Mouse (Mus musculus): ENCODE results near the gene Dnaaf5. TPM values are rescaled to one million over a fixed set of nuclear protein-coding genes. Genes with fewer than 3 reads are reported as not detected.

Dnaaf5 gene
- polyA plus RNA-seq, 1 experiment from 2014 or later, result 8.5 TPM

GRCm38 (mm10) chr5:139174141-139174540 lies 24.1 kb downstream of the Dnaaf5 start:
- Histone ChIP-seq H3K36me3 (ENCODE audit: control insufficient read depth, insufficient read depth, low read length) (peaks cover 2% of the 10 kb centered on the region), H3K4me2 (ENCODE audit: low read depth) (no peak overlapping the region), H3K4me3 (ENCODE audit: low read depth, low read length) (no peak overlapping the region), H3K4me1 (ENCODE audit: control insufficient read depth, insufficient read depth, low read length) (peaks cover 6% of the 10 kb centered on the region), H3K9me3 (ENCODE audit: control insufficient read depth, low read length) (no peaks in the 10 kb centered on the region), H3K9ac (ENCODE audit: low read length) (no peak overlapping the region), H3K27me3 (ENCODE audit: control insufficient read depth, insufficient read depth, low read length) (no peaks in the 10 kb centered on the region), H3K27ac (ENCODE audit: low read depth, low read length) (0 out of 2 replicates have a peak overlapping the region, but pooled peaks have one; percentile 29)
- DNase-seq (ENCODE audit: low spot score) (no peak), ATAC-seq (ENCODE audit: insufficient read depth, low FRiP score, low TSS enrichment) (no peak)
- WGBS, result 24% methylated on average over 10 of the region's 10 CpGs

DNA sequence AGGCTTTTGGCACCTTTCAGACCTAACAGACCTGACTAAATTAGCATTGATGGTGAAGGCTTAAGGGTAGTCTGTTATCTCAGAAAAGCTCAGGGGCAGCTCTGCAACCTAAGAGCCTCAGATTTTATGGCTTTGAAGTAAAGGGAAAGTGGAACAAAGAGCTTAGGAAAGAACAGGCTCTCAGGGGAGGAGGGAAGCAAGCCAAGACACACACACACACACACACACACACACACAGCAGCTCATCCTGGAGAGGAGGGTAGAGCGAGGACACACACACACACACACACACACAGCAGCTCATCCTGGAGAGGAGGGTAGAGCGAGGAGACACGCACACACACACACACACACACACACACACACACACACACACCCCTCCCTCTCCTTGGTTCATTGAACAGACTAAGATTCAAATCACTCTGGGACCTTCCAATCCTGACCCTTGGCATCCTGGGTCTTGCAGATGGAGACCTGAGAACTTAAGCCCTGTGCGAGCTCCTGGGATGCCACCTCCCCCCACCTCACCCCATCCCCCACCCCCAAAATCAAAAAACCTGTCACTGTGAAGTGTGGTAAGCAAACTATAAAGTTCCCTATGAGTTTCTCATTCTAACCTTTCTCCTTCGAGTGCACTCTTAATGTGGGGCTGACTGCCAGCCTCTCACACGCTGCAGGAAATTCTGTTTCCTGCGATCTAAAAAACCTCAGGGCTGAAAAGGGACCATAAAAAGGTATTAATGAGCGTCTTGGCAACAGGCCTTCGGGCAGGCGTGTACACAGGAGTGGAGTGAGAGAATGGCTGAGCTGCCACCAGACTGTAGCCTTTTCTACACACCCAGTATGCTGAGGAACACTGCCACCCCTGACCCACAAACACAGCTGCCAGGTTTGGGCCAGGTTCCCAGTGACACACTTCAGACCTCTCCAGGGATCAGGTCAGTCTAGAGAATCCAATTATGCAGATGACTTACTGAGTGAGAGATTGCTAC lies 24.8 kb downstream of the Dnaaf5 start:
- ATAC-seq (ENCODE audit: insufficient read depth, low FRiP score, low TSS enrichment) (no peak), DNase-seq (ENCODE audit: low spot score) (no peak)
- Histone ChIP-seq H3K9me3 (ENCODE audit: control insufficient read depth, low read length) (no peaks in the 10 kb centered on the region), H3K27me3 (ENCODE audit: control insufficient read depth, insufficient read depth, low read length) (no peaks in the 10 kb centered on the region), H3K4me2 (ENCODE audit: low read depth) (no peak overlapping the region), H3K4me3 (ENCODE audit: low read depth, low read length) (no peak overlapping the region), H3K4me1 (ENCODE audit: control insufficient read depth, insufficient read depth, low read length) (peaks cover 6% of the 10 kb centered on the region), H3K36me3 (ENCODE audit: control insufficient read depth, insufficient read depth, low read length) (peaks cover 2% of the 10 kb centered on the region), H3K9ac (ENCODE audit: low read length) (no peak overlapping the region), H3K27ac (ENCODE audit: low read depth, low read length) (no peak overlapping the region)
- WGBS, result 29% methylated on average over 9 of the region's 10 CpGs

DNA sequence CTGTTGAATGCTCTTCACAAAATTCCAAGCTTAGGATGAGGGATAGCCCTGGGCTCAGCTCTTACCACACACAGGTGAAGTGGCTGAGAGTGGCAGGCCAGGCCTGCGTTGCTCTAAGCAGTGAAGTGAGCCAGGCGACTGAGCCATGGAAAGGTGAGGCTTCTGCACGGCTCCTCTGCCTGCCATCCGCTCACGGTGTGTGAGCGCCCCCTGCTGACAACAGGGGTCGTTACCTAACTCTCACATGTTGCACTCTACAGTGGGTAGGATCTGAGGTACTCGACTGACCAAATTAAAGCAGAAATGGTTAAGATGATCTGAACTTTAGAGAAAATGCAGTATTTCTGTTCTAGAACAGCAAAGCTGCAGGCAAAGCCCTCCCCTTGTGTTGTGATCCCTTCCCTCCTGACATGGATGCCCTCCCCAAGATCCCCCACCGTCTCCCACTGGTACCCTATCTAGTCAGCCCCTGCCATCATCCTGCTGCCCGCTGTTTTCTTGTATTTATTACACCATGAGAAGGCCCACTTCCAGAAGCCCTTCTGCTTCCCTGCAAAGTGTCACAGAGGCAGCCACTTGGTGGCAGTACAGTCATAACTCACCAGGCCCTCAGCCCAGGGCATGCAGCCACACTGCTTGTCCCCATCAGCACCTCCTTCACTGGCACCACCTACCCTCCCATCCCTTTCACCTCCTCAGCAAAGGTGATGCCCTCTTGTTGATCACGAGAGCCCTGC lies 29.0 kb downstream of the Dnaaf5 start:
- WGBS, result 31% methylated on average over 11 of the region's 11 CpGs
- Histone ChIP-seq H3K4me2 (ENCODE audit: low read depth) (no peak overlapping the region), H3K9me3 (ENCODE audit: control insufficient read depth, low read length) (no peaks in the 10 kb centered on the region), H3K4me3 (ENCODE audit: low read depth, low read length) (no peak overlapping the region), H3K27me3 (ENCODE audit: control insufficient read depth, insufficient read depth, low read length) (no peaks in the 10 kb centered on the region), H3K4me1 (ENCODE audit: control insufficient read depth, insufficient read depth, low read length) (peaks cover 4% of the 10 kb centered on the region), H3K36me3 (ENCODE audit: control insufficient read depth, insufficient read depth, low read length) (peaks cover 3% of the 10 kb centered on the region; the same call in 1 of the 2 replicates), H3K27ac (ENCODE audit: low read depth, low read length) (no peak overlapping the region), H3K9ac (ENCODE audit: low read length) (no peak overlapping the region)
- peak; percentile 85 for DNase-seq (ENCODE audit: low spot score)
- ATAC-seq (ENCODE audit: insufficient read depth, low FRiP score, low TSS enrichment), result no peak; the same call in 1 of the 2 replicates

DNA sequence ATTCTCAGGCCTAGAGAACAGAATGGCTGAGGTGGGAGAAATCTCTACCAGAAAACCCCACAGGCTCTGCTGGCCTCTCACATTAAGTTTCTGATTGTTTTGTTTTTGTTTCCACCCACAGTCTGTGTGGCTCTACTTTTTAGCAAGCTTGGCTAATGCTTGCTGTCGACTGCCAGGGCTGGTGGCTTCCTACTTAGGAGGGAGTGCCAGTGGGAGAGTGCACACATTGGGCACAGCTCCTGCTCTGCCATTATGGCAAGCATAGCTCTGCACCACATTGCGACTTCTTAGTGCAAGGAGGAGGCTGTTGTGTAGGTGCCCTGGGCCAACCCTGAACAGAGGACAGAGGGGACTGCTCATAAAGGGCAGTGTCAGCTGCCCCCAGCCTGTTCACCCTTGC lies 33.1 kb downstream of the Dnaaf5 start:
- 93% methylated on average over 2 of the region's 2 CpGs for WGBS
- DNase-seq (ENCODE audit: low spot score), result no peak

DNA sequence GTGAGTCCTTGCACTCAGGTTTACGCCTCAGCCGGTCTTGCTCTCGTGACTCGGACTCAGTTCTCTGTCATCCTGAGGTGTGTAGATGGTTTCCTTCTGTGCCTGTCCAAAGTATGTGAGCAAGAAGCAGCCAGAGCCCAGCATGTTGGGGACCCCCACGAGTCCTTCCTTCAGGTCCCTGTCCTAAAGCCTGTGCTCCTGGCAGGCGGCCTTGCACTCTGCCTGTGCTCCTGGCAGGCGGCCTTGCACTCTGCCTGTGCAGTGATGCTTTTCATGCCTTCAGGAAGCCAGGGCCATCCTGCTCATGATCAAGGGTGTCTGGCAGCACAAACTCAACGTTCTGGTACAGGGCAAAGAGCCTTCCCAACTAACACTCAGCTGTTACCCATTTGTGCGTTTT lies 33.6 kb downstream of the Dnaaf5 start:
- H3K4me3 ChIP-seq (ENCODE audit: low read depth, low read length), result no peak overlapping the region

More for the DNA sequence above, 33.1 kb downstream of the Dnaaf5 start:
- no peaks in the 10 kb centered on the region for H3K9me3 ChIP-seq (ENCODE audit: control insufficient read depth, low read length)
- H3K9ac ChIP-seq (ENCODE audit: low read length), result no peak overlapping the region
- H3K4me1 ChIP-seq (ENCODE audit: control insufficient read depth, insufficient read depth, low read length), result no peaks in the 10 kb centered on the region
- peaks cover 3% of the 10 kb centered on the region; the same call in 1 of the 2 replicates for H3K36me3 ChIP-seq (ENCODE audit: control insufficient read depth, insufficient read depth, low read length)
- H3K27ac ChIP-seq (ENCODE audit: low read depth, low read length), result no peak overlapping the region
- no peak for ATAC-seq (ENCODE audit: insufficient read depth, low FRiP score, low TSS enrichment)
- no peak overlapping the region for H3K4me3 ChIP-seq (ENCODE audit: low read depth, low read length)
- no peak overlapping the region for H3K4me2 ChIP-seq (ENCODE audit: low read depth)
- H3K27me3 ChIP-seq (ENCODE audit: control insufficient read depth, insufficient read depth, low read length), result no peaks in the 10 kb centered on the region

GRCm38 (mm10) chr5:139184897-139185296 lies 34.9 kb downstream of the Dnaaf5 start:
- Histone ChIP-seq H3K4me2 (ENCODE audit: low read depth) (no peak overlapping the region), H3K9ac (ENCODE audit: low read length) (no peak overlapping the region), H3K4me1 (ENCODE audit: control insufficient read depth, insufficient read depth, low read length) (no peaks in the 10 kb centered on the region), H3K4me3 (ENCODE audit: low read depth, low read length) (no peak overlapping the region), H3K36me3 (ENCODE audit: control insufficient read depth, insufficient read depth, low read length) (peaks cover 3% of the 10 kb centered on the region; the same call in 1 of the 2 replicates), H3K27ac (ENCODE audit: low read depth, low read length) (no peak overlapping the region), H3K9me3 (ENCODE audit: control insufficient read depth, low read length) (no peaks in the 10 kb centered on the region), H3K27me3 (ENCODE audit: control insufficient read depth, insufficient read depth, low read length) (no peaks in the 10 kb centered on the region)
- no peak for ATAC-seq (ENCODE audit: insufficient read depth, low FRiP score, low TSS enrichment)
- 93% methylated on average over 3 of the region's 4 CpGs for WGBS
- DNase-seq (ENCODE audit: low spot score), result no peak

More for the DNA sequence above, 33.6 kb downstream of the Dnaaf5 start:
- 94% methylated on average over 9 of the region's 9 CpGs for WGBS
- H3K9me3 ChIP-seq (ENCODE audit: control insufficient read depth, low read length), result no peaks in the 10 kb centered on the region
- no peak overlapping the region for H3K4me2 ChIP-seq (ENCODE audit: low read depth)
- no peaks in the 10 kb centered on the region for H3K4me1 ChIP-seq (ENCODE audit: control insufficient read depth, insufficient read depth, low read length)
- DNase-seq (ENCODE audit: low spot score) (no peak), ATAC-seq (ENCODE audit: insufficient read depth, low FRiP score, low TSS enrichment) (no peak)
- H3K9ac ChIP-seq (ENCODE audit: low read length), result no peak overlapping the region
- H3K27ac ChIP-seq (ENCODE audit: low read depth, low read length), result no peak overlapping the region
- H3K36me3 ChIP-seq (ENCODE audit: control insufficient read depth, insufficient read depth, low read length), result peaks cover 3% of the 10 kb centered on the region; the same call in 1 of the 2 replicates
- H3K27me3 ChIP-seq (ENCODE audit: control insufficient read depth, insufficient read depth, low read length), result no peaks in the 10 kb centered on the region

- Histone ChIP-seq H3K4me3 (ENCODE audit: low read depth, low read length) (no peak overlapping the region), H3K27ac (ENCODE audit: low read depth, low read length) (no peak overlapping the region), H3K27me3 (ENCODE audit: control insufficient read depth, insufficient read depth, low read length) (no peaks in the 10 kb centered on the region), H3K9me3 (ENCODE audit: control insufficient read depth, low read length) (no peaks in the 10 kb centered on the region), H3K9ac (ENCODE audit: low read length) (no peak overlapping the region), H3K4me1 (ENCODE audit: control insufficient read depth, insufficient read depth, low read length) (no peaks in the 10 kb centered on the region), H3K4me2 (ENCODE audit: low read depth) (no peak overlapping the region), H3K36me3 (ENCODE audit: control insufficient read depth, insufficient read depth, low read length) (no peaks in the 10 kb centered on the region)
- WGBS, result 96% methylated on average over 5 of the region's 5 CpGs
- DNase-seq (ENCODE audit: low spot score), result no peak
- no peak for ATAC-seq (ENCODE audit: insufficient read depth, low FRiP score, low TSS enrichment)
These were observed 39.7 kb downstream of the Dnaaf5 start for GRCm38 (mm10) chr5:139189726-139190125.

GRCm38 (mm10) chr5:139190958-139191357 lies 40.9 kb downstream of the Dnaaf5 start:
- WGBS, result 81% methylated on average over 5 of the region's 5 CpGs
- ATAC-seq (ENCODE audit: insufficient read depth, low FRiP score, low TSS enrichment), result no peak
- DNase-seq (ENCODE audit: low spot score), result no peak

More at GRCm38 (mm10) chr5:139190958-139191357, 40.9 kb downstream of the Dnaaf5 start:
- Histone ChIP-seq H3K27me3 (ENCODE audit: control insufficient read depth, insufficient read depth, low read length) (no peaks in the 10 kb centered on the region), H3K4me2 (ENCODE audit: low read depth) (no peak overlapping the region), H3K9ac (ENCODE audit: low read length) (no peak overlapping the region), H3K27ac (ENCODE audit: low read depth, low read length) (no peak overlapping the region), H3K9me3 (ENCODE audit: control insufficient read depth, low read length) (no peaks in the 10 kb centered on the region), H3K4me1 (ENCODE audit: control insufficient read depth, insufficient read depth, low read length) (no peaks in the 10 kb centered on the region), H3K36me3 (ENCODE audit: control insufficient read depth, insufficient read depth, low read length) (no peaks in the 10 kb centered on the region), H3K4me3 (ENCODE audit: low read depth, low read length) (no peak overlapping the region)
